Mouse (Mus musculus): Measurements from ENCODE around the gene Clcc1. TPM values are rescaled to one million over a fixed set of nuclear protein-coding genes. Genes with fewer than 3 reads are reported as not detected.
A peak's percentile ranks its signal among the peaks of the same experiment; 100 is the strongest.
"Not testable (repeated sequence)": the region's sequence is repeated elsewhere in the genome, so short reads cannot be mapped to it uniquely, and the experiment has no call there.

The Clcc1 gene
- 10 to 100 TPM; 33.9 to 45.3 (median 37.3) TPM for total RNA-seq (2022)

DNA sequence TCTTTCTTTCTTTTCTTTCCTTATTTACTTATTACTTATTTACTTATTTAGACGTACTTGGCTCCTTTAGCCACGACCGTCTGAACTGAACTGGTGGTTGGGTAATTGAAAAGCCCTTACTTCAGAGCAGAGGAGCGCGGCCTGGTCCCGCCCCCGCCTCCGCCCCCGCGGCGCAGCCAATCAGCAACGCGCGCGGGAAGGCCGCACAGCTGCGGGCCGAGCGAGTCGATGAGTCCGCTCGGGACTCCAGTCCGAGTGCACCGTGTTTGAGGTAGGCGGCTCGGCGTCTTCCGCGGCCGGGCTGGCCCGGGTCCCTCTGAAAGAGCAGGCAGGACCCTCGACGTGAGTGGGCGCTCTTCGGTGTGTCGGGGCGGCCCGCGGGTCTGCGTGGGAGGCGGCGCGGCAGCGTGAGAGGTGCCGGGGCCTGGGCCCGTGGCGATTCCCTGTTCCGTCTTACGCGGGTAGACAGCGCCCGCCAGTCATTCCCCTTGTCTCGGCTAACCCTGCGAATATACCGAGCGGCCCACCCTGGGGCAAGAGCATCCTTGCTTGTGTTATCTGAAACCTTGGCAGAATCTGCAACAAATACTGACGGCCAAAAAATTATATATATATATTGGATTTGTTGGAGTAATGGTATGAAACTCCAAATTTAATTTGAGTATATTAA is at the start of gene Clcc1:
Clcc1 (plus strand) TSS at position 204 of the 670 bp plus-strand sequence.
- peak; percentile 94 to 95 for DNase-seq (ENCODE audit: low spot score in 2 of 2)

GRCm38 (mm10) chr3:108608906-108609305 is 44.8 kb upstream of the Clcc1 start:
- no peak for DNase-seq (ENCODE audit: low spot score in 2 of 2)

DNA sequence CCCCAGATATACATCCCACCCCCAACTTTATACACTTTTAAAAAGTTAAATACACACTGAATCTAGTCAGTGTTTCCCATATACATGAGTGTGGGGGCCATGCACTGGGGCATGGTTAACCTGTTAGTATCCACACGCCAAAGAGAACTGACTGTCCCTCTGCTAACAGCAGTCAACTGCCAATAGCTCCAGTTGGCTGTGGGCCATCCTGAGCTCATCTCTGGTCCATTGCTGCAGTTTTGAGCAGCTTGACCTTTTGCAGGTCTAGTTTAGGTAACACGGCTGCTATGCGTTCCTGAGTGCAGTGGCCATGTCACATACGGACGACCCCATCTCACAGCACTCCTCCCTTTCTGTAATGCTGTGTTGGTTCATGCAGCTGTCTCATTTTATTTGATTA is 19.0 kb upstream of the Clcc1 start:
- no peak for DNase-seq (ENCODE audit: low spot score in 2 of 2)

GRCm38 (mm10) chr3:108639412-108639811 is 14.3 kb upstream of the Clcc1 start:
- no peak for DNase-seq (ENCODE audit: low spot score in 2 of 2)

DNA sequence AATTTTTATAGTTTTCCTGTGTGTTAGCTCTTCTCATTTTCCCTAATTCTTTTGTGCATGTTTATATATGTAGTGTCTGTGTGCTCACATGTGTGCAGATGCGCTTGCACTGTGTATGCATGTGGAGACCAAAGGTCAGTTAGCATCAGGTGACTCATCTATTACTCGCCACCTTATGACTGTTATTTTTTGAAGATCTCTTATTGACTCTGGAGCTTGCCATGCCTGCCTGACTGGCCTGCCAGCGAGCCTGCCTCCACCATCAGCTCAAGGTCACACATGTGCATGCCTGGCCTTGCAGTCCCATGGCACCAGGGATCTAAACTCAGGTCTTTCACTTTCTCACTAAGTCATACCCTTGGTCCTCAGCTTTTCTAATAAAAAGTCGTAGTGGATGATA is 12.7 kb upstream of the Clcc1 start:
- no peak for DNase-seq (ENCODE audit: low spot score in 2 of 2)

- DNase-seq (ENCODE audit: low spot score in 2 of 2) = no peak
Measured at GRCm38 (mm10) chr3:108644856-108645255, 8.9 kb upstream of the Clcc1 start.

DNA sequence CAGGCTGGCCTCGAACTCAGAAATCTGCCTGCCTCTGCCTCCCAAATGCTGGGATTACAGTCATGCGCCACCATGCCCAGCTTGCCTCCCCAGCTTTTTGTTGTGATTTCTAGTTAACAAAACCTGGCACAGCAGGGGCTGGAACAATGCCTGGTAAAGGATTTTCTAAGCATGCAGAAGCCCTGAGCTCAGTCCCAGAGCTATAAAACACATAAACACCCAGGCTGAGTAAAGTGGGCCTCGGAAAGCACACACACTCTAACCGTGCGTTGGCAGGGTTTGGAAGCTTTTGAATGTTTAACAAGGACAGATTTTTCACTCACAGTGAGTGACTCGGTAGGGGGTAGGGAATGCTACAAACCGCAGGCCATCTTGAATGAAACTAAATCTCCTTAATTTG is 7.7 kb upstream of the Clcc1 start:
- DNase-seq (ENCODE audit: low spot score in 2 of 2) = no peak

- not testable (repeated sequence) for DNase-seq (ENCODE audit: low spot score in 2 of 2)
Measured at GRCm38 (mm10) chr3:108647681-108648080, 6.0 kb upstream of the Clcc1 start.

- DNase-seq (ENCODE audit: low spot score in 2 of 2) = no peak
Measured at GRCm38 (mm10) chr3:108652866-108653642, 659 bp upstream of the Clcc1 start.

- DNase-seq (ENCODE audit: low spot score in 2 of 2) = no peak
Measured at GRCm38 (mm10) chr3:108654566-108654965, 853 bp downstream of the Clcc1 start.

- DNase-seq (ENCODE audit: low spot score in 2 of 2) = no peak
Measured at GRCm38 (mm10) chr3:108655486-108655885, 1.8 kb downstream of the Clcc1 start.

- no peak for DNase-seq (ENCODE audit: low spot score in 2 of 2)
Measured at GRCm38 (mm10) chr3:108658612-108659011, 4.9 kb downstream of the Clcc1 start.

DNA sequence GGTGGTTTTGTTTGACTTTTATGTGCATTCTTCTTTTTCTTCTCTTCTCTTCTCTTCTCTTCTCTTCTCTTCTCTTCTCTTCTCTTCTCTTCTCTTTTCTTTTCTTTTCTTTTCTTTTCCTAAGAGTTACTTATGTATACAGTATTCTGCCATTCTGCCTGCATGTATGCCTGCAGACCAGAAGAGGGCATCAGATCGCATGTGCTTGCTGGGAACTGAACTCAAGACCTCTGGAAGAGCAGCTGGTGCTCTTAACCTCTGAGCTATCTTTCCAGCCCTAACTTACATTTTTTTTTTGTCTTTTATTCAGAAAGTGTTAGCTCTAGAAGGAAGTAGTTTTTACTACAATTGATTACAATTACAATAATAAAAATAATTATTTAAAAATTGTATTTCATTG is 7.2 kb downstream of the Clcc1 start:
- DNase-seq (ENCODE audit: low spot score in 2 of 2) = no peak

GRCm38 (mm10) chr3:108676616-108677015 is 22.9 kb downstream of the Clcc1 start:
- DNase-seq (ENCODE audit: low spot score in 2 of 2) = no peak

DNA sequence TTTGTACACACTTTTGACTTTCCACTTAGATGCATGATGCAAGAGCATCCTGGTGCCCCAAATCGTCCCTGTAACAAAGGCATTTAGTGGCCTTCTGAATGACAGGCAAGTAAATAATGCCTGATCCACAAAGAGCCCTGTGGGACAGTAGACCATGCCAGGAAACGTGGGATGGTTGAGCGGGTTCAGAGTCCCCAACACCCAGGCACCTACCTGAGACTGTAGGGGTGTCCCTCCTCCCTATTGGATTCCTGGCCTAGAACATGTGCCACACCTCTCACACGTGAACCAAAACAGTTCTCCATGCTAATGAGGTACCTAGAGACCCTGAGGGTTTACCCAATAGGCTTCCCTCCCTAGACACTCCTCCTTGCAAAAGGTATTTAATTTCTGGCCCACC is 27.3 kb downstream of the Clcc1 start:
- DNase-seq (ENCODE audit: low spot score in 2 of 2) = no peak

GRCm38 (mm10) chr3:108683597-108683996 is 29.9 kb downstream of the Clcc1 start:
- not testable (repeated sequence) for DNase-seq (ENCODE audit: low spot score in 2 of 2)

DNA sequence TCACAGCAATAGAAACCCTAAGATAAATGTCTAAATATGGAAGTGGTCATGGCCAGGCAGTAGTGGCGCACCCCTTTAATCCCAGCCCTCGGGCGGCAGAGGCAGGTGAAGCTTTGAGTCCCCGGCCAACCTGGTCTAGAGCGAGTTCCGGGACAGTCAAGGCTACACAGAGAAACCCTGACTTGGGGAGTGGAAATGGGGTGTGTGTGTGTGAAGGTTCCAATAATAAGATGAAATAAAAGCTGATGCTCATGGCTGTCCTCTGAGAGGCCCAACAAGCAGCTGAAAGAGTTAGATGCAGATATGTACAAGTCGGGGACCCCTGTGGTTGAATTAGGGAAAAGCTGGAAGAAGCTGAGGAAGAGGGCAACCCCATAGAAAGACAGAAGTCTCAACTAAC is 32.0 kb downstream of the Clcc1 start:
- no peak for DNase-seq (ENCODE audit: low spot score in 2 of 2)

DNA sequence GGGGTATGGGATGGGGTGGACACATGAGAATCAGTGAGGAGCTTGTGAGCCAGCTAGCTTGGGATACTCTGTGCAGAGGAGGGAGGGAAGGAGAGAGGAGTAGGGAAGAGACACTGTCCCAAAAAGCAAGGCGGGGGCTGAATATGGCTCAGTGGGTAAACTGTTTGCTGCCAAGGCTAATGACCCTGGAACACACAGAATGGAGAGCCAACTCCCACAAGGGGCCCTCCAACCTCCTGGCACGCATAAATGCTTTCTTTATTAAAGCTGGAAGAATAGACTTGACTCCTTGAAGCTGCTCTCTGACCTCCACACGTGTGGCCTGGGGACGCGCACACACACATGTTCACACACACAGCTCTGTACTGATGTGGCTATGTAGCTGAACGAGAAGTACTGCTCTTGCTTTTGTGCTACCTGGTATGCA is 35.3 kb downstream of the Clcc1 start:
- DNase-seq (ENCODE audit: low spot score in 2 of 2) = no peak

DNA sequence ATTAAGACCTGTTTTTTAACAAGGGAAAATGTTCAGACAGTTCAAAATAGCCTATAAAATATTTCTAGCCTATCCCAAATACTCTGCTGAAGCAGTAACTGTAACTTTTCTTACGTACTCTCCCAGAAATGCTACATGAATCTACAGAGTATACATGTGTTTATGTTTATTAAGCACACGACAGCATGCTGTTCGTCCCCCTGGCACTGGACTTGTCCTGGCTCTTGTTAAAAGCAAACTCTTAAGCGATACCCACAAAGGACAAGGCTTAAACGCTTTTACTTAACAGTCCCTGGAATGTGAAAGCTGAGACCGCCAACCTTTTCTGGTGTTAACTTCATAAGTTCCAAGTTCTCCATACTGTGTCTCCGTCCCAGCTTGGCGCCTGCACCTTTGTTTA is 35.7 kb downstream of the Clcc1 start:
- no peak for DNase-seq (ENCODE audit: low spot score in 2 of 2)

- DNase-seq (ENCODE audit: low spot score in 2 of 2) = no peak
Measured at GRCm38 (mm10) chr3:108689979-108690378, 36.3 kb downstream of the Clcc1 start.

GRCm38 (mm10) chr3:108694321-108694720 is 40.6 kb downstream of the Clcc1 start:
- no peak for DNase-seq (ENCODE audit: low spot score in 2 of 2)

- DNase-seq (ENCODE audit: low spot score in 2 of 2) = no peak
Measured at GRCm38 (mm10) chr3:108698662-108699061, 44.9 kb downstream of the Clcc1 start.

DNA sequence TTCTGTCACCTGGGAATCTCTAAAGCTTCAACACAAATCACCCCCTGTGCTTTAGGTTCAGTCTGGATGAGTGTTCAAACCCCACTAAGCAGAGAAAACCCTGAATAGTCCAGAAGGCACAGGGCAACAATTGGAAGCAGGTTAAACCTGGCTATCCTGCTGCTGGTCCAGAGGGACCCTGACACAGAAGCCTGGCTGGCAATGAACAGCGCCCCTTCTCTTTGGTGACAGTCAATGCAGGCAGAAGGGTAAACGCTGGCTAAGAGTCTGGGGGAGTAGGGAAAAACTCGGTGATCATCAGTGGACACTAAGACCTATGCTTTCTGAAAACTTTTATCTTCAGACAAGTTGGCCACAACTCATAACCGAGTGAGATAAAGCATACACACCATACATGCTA is 46.1 kb downstream of the Clcc1 start:
- no peak for DNase-seq (ENCODE audit: low spot score in 2 of 2)

Measured in gastrocnemius, adult 8-10 months (tissue).